Mouse (Mus musculus) brain, embryonic 14.5 days (tissue): Measurements from ENCODE around the gene Strada.

Source experiments
- CTCF ChIP-seq: fragments of 200-500 bp; IDR thresholded peaks from 2 replicates; pipeline ENCODE4 v1.5.1; 2012; ENCODE audit warnings: inconsistent platforms, mild to moderate bottlenecking, moderate library complexity, borderline replicate concordance; ENCODE audit not compliant: insufficient read depth, insufficient read length; ENCODE audit errors: extremely low read depth
- POLR2A ChIP-seq: fragments of 200-500 bp; IDR thresholded peaks from 2 replicates; pipeline ENCODE4 v1.6.1; 2012; ENCODE audit warnings: mild to moderate bottlenecking, inconsistent platforms, borderline replicate concordance; ENCODE audit not compliant: poor library complexity, insufficient read depth, insufficient read length, severe bottlenecking; ENCODE audit errors: extremely low read depth

- TF ChIP-seq POLR2A (no peak), CTCF (no peak)
These were observed 21.5 kb downstream of the Strada start for GRCm38 (mm10) chr11:106180449-106180801.
